Mouse (Mus musculus) liver, embryonic 14.5 days (tissue): Measurements from ENCODE around the gene Iqcf4.
"Not testable (repeated sequence)": the region's sequence is repeated elsewhere in the genome, so short reads cannot be mapped to it uniquely, and the experiment has no call there.

Experiments
- CTCF ChIP-seq: IDR thresholded peaks from 2 replicates; pipeline ENCODE4 v1.5.1; 2016; ENCODE audit warnings: antibody characterized with exemption, low read depth, control low read depth
- EP300 ChIP-seq: IDR thresholded peaks from 2 replicates; pipeline ENCODE4 v1.6.1; 2016; ENCODE audit warnings: antibody characterized with exemption, low read depth

DNA sequence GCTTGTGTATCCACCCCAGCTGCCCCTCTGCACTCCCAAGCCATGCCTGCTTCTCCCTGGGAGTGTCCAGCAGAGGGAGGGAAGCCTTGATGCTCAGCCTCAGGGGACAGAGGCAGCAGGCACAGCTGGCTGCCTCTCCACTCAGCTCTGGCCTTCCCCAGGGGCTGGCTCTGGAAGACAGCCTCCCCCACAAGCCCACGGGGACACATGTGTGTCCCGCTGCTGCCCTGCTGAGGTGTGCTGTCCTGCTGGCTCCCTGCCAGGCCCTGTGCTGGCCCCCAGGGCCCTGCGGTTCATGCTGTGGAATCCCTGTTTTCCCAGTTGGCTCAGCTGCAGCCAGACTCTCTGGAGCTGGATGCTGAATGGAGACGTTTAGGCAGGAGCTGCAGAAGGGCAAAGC, 24.6 kb upstream of the Iqcf4 start:
- not testable (repeated sequence) for TF ChIP-seq EP300, CTCF
